Mouse (Mus musculus) frontal cortex, adult 2 months (tissue): ENCODE results near the gene Krr1. TPM values are rescaled to one million over a fixed set of nuclear protein-coding genes. Genes with fewer than 3 reads are reported as not detected.
A peak's percentile ranks its signal among the peaks of the same experiment; 100 is the strongest.

Experiments used
- DNase-seq, 2 experiments: peaks; one replicate each; pipeline ENCODE4 v3.0.0; 2022; ENCODE audit warnings: low spot score in 1 of 2; ENCODE audit errors: extremely low spot score in 1 of 2
- polyA plus RNA-seq: library from polyadenylated mRNA; depleted of rRNA; stranded (reverse); fragments of >200 nt; gene quantifications from 2 replicates; pipeline ENCODE4 v1.2.3, GENCODE M21; 2012; rRNA removed

The Krr1 gene
- polyA plus RNA-seq, result 26.4 and 30.3 TPM in 2 replicates

DNA sequence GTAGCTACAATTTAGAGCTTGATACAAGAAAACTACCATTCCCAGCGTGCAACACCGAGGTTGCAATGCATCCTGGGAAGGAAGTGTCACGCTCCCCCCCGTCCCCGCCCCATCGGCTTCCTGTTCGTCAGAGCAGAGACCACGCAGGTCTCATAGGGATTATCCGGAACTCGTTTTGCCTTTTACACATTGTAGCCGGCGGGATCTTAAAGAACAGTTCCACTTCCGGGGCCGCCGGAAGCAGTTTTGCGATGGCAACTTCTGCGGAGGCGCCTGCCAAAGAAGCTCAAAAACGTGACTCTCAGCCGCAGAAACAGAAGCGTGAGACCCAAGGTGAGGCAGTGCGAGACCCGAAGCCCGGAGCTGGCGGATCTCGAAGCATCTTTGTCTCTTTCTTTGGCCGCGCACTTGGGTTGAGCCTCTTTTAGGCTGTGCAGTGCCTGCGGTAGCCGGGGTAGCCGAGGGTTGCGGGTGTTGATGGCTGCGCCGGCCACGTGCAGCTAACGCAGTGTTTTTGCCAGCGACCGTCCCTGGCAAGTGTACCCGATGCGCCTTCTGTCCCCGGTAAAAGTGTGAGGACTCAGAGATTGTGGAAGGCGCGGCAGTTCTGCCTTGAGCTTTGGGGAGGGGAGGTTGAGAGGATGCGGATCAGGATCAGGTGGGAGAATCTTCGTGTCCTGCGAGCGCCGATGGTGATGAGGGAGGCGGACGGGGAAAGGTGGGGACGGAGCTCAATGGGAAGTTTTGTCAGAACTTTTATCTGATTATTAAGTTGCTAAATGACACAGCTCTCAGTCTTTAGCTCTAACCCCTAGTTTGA is at the start of gene Krr1:
Gene Krr1, plus strand, starts transcription at position 123 of the 820 bp plus-strand sequence.
- DNase-seq, result peak; percentile 92 to 95

GRCm38 (mm10) chr10:111923503-111924135 is 48.8 kb upstream of the Krr1 start:
- no peak for DNase-seq

DNA sequence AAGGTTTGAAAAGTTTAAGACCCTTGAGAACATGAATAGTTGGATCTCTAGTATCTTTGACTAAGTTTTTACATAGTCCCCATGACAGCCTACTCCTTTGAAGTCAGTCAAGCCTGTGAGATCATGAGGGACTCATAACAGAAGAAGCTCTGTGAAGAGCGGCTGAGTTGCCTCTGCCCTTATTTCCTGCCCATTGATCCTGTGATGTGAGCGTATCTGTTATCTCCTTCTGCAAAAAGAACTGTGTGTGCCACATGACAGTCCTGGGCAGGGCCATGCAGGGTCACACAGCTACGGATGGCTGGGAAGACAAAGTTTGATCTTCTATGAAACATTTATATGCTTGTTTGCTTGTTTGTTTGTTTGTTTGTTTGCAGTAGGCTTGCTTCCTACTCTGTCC is 48.3 kb upstream of the Krr1 start:
- no peak for DNase-seq

GRCm38 (mm10) chr10:111924716-111925488 is 47.6 kb upstream of the Krr1 start:
- no peak for DNase-seq

GRCm38 (mm10) chr10:111925489-111925860 is 47.0 kb upstream of the Krr1 start:
- DNase-seq, result peak; percentile 67 to 99

- DNase-seq, result no peak
Measured at GRCm38 (mm10) chr10:111932621-111933345, 39.7 kb upstream of the Krr1 start.

GRCm38 (mm10) chr10:111935207-111935606 is 37.3 kb upstream of the Krr1 start:
- no peak for DNase-seq

GRCm38 (mm10) chr10:111936021-111936420 is 36.4 kb upstream of the Krr1 start:
- DNase-seq, result no peak

DNA sequence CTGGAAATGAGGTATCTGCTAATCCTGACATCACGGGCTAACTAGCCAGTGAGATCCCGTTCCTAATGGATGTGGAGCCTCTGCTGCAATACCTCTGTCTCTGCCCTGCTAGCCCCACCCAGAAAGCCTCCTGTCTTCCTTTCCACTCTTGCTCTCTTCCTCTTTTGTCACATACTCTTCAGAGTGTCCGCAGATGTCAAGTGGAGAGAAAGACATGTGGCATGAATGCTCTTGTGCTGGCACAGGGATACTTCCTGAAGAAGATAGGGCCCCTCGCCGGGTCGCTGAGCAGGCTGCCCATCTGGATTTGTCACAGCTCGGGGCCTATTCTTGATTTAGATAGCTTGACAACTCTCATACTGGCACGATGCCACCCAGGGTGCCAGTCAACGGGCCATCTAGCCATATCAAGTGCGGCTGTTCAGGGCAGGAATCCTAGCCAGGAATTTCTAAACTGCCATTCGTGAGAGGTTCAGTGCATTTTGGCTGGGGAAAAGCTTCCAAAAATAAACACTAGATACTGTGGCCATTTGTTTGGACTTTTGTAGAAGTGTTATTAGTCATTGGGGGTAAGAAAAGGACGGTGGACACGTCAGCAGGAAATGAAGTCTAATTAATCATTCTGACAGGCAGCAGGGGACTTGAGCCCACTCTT is 35.8 kb upstream of the Krr1 start:
- no peak for DNase-seq

DNA sequence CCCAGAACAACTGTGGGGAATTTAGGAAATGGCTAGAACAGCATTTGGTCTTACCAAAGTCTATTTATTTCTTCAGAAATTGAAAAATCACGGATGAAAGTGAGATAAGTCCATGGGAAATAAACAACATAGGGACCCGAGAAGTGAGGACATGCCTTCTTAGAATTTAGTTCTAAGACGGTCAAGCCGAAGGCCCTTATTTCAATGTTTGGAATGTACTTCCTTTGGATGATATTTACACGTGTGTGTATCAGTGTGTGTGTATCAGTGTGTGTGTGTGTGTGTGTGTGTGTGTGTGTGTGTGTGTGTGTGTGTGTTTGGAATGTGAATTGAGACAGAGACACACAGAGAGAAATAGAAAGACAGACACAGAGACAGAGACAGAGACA is 35.3 kb upstream of the Krr1 start:
- no peak for DNase-seq

- DNase-seq, result no peak
Measured at GRCm38 (mm10) chr10:111943026-111943425, 29.4 kb upstream of the Krr1 start.

- DNase-seq, result peak in 1 of 2 experiments; percentile 19
Measured at GRCm38 (mm10) chr10:111945563-111945962, 26.9 kb upstream of the Krr1 start.

GRCm38 (mm10) chr10:111948041-111948440 is 24.4 kb upstream of the Krr1 start:
- DNase-seq, result no peak

DNA sequence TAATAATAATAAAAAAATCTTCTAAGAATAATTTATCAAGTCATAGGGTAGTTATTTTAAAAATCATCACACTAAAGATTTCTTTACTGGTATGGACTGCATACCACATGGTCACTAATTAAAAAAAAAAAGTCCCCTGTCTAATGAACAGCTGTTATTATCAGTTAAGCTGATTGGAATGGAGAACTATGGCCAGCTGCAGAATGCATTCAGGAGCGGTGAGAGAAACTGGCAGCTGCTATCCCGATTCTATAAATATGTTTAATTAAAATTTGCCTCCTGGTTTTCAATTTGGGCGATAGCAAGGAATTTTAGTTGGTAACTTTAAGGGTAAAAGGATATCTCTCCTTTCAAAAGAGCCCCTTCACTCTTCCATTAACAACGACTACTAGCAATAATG is 23.5 kb upstream of the Krr1 start:
- DNase-seq, result no peak

DNA sequence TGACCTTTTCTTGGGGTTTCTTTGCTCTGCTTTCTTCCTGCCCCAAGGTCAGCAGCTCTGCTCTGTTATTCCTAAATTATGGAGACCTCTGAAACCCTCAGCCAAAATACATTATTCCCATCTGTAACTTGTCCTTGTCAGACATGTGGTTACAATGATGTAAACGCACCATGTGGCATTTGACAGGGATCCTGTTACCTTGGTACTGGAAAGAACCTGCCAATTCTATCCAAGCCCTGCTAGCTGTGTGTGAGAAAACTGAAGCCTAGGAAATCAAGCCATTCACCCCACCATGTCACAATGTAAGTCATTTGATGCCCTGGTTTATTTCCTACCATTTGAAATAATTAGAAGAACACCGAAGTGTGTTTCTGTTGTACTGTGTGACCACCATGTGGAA is 16.6 kb upstream of the Krr1 start:
- no peak for DNase-seq

DNA sequence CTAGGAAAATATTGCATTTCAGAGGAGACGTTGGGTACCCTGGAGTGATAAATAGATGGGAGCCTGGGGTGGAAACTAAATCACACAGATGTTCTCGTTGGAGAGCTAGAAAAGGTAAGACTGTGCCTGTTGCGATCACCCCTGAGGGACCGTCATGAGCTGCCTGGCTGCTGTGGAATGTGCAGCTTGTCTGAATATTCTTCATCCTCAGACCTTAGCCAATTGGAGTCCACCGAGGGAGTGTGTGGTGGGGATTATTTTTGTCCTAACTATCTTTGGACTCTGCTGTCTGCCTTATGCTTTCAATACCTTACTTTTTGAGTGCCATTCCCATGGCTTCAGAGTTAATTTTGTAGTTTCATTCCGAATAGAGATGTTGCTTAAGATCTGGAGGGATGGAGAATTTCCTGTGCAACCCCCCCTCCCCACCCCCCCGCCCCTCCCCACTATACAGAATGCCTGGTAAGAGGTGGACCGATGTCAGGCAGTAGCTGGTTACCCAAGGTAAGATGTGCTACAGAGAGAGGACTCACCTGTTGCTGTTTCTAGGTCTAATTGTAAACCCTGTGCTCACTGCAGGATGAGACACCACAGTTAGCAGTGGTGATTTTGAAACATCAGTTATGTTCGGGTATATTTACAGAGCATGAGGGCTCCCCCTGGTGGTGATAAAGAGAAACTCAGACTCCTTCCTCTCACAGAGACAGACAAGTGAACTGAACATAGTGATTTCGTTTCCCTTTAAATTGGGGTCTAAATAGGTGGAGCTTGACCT is 15.0 kb upstream of the Krr1 start:
- peak; percentile 63 to 90 for DNase-seq

DNA sequence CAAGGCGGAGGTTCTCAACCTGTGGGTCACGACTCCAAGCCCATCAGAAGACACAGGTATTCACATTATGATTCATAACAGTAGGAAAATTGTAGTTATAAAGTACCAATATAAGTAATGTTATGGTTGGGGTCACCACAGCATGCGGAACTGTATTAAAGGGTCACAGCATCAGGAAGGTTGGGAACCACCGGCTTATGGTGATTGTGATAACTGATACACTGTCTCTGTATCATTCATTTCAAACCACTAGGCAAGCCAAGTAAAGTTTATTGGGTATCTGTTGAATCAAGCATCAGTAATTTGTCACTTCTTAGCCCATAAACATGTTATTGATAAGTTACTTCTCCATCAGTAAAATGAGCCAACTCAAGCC is 14.4 kb upstream of the Krr1 start:
- no peak for DNase-seq

DNA sequence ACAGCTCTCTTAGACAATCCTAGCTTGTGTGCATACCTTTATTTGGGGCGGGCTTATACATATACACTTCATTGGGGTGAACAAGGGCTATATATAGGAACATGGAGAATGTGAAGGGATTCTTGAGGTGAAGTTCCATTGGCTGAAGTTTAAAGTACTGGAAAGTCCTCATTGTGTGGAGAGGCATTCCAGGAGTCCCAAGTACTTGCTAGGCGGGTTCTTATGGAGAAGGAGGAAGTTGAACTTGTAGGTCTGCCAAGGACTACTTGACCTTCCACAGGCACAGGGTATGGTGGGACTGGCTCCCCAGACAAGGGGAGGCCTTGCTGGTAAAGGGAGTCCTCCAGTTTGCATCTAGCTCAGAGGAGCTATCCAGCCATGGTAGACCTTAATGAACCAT is 13.1 kb upstream of the Krr1 start:
- DNase-seq, result no peak

DNA sequence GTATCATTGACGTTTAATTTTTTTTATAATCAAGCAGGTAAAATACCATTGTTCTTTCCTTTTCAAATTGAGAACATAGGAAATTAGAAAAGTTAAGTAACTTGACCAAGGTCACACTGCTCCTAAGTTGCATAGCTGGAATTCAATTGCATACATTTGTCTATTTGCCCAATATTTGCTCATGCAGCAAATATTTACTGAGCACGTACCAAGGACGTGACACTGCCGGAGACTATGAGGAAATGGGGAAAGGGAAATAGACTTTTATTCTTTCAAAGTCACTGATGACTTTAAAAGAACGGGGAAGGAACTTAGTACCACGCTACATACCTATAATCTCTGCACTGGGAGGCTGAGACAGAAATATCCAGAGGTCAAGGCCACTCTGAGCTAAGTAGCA is 12.0 kb upstream of the Krr1 start:
- DNase-seq, result no peak

DNA sequence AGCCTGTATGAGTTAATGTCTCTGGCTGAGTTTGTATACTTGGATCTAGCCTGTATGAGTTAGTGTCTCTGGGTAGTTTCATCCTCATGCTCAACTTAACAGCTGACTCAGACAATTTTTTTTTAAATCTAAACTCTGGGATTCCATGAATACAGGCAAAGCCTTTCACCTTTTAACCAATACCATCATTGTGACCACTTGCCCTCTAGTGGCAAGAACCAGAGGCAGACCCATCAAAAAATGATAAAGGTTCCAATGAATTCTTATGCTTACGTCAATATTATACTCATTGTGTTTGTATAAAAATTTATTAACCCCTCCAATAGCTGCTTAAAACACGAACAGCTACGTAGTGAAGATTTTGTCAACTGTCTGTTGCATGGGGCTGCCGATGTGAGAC is 6.1 kb upstream of the Krr1 start:
- DNase-seq, result no peak
